Mouse (Mus musculus): ENCODE results near the gene Adgrg6.

- TF ChIP-seq CTCF (IDR thresholded peaks at IDR 0.05; ENCODE audit: low read depth) (no peak), EP300 (IDR thresholded peaks at IDR 0.05; ENCODE audit: low read depth) (no peak)
Measured at GRCm38 (mm10) chr10:14544608-14544940, 885 bp downstream of the Adgrg6 start.

All from liver, embryonic 14.5 days (tissue).